Mouse (Mus musculus) lung, postnatal 0 days (tissue): Measurements from ENCODE around the gene Wnt9b. TPM values are rescaled to one million over a fixed set of nuclear protein-coding genes. Genes with fewer than 3 reads are reported as not detected.

Experiments
- ATAC-seq: fragments of 200-750 bp; cut with Nextera tagmentation; 2 replicates; pipeline ENCODE4 v1.8.0; 2017; ENCODE audit warnings: moderate library complexity
- DNase-seq: peaks from one replicate; pipeline ENCODE4 v3.0.0-alpha.2; 2016; ENCODE audit warnings: low spot score
- H3K27ac ChIP-seq: fragments of 300-500 bp; sonication (generic); 2 replicates; pipeline ENCODE4 v1.5.1; 2014; ENCODE audit warnings: antibody characterized with exemption, mild to moderate bottlenecking, low read length, mixed read lengths
- H3K27me3 ChIP-seq: fragments of 300-500 bp; sonication (generic); replicated peaks from 2 replicates; pipeline ENCODE4 v1.6.1; 2014; ENCODE audit warnings: low read length, mixed read lengths; ENCODE audit not compliant: insufficient read depth
- H3K36me3 ChIP-seq: fragments of 300-500 bp; sonication (generic); 2 replicates; pipeline ENCODE4 v1.6.1; 2014; ENCODE audit warnings: low read length, mixed read lengths; ENCODE audit not compliant: insufficient read depth
- H3K4me1 ChIP-seq: fragments of 300-500 bp; sonication (generic); 2 replicates; pipeline ENCODE4 v1.6.1; 2014; ENCODE audit warnings: antibody characterized with exemption, low read depth, low read length, mixed read lengths; ENCODE audit not compliant: insufficient read depth
- H3K4me2 ChIP-seq: fragments of 300-500 bp; sonication (generic); replicated peaks from 2 replicates; pipeline ENCODE4 v1.6.1; 2014; ENCODE audit warnings: low read depth, mild to moderate bottlenecking, low read length, moderate library complexity, mixed read lengths
- H3K4me3 ChIP-seq: fragments of 300-500 bp; sonication (generic); 2 replicates; pipeline ENCODE4 v1.5.1; 2014; ENCODE audit warnings: low read depth, low read length
- H3K9ac ChIP-seq: fragments of 300-500 bp; sonication (generic); replicated peaks from 2 replicates; pipeline ENCODE4 v1.6.1; 2014; ENCODE audit warnings: low read depth, mild to moderate bottlenecking
- H3K9me3 ChIP-seq: fragments of 300-500 bp; sonication (generic); 2 replicates; pipeline ENCODE4 v1.6.1; 2016; ENCODE audit warnings: low read length, mixed read lengths
- CTCF ChIP-seq: IDR thresholded peaks from 2 replicates; pipeline ENCODE4 v1.5.1; 2016; ENCODE audit warnings: antibody characterized with exemption, mild to moderate bottlenecking
- EP300 ChIP-seq: IDR thresholded peaks from 2 replicates; pipeline ENCODE4 v1.6.1; 2016; ENCODE audit warnings: antibody characterized with exemption, mild to moderate bottlenecking, control low read depth
- WGBS: fragments of 180-500 bp; shearing (Covaris S2); extraction: QIAGEN DNeasy Blood & Tissue Kit; methylation state at CpG from one replicate; pipeline ENCODE4 v1.1.7; 2014; 5-methylcytosine and 5-hydroxymethylcytosine counted together
- polyA plus RNA-seq: library from polyadenylated mRNA; unstranded; fragments of >200 nt; fragmentation: Nextera tagmentation; extraction: Ambion mirVana; gene quantifications from 2 replicates; pipeline ENCODE4 v1.2.1, GENCODE M21; 2015

Wnt9b gene
- polyA plus RNA-seq, 1 experiment from 2014 or later, result 0.08 TPM

GRCm38 (mm10) chr11:103733961-103734360 lies 15.7 kb downstream of the Wnt9b start:
- ATAC-seq (no peak), DNase-seq (no peak)
- H3K4me2 ChIP-seq, result no peak overlapping the region
- WGBS, result 76% methylated on average over 2 of the region's 2 CpGs
- no peak overlapping the region for H3K9ac ChIP-seq
- no peak overlapping the region for H3K27ac ChIP-seq
- H3K4me1 ChIP-seq, result no peaks in the 10 kb centered on the region
- no peaks in the 10 kb centered on the region for H3K9me3 ChIP-seq
- no peaks in the 10 kb centered on the region for H3K36me3 ChIP-seq
- TF ChIP-seq EP300 (no peak), CTCF (no peak)
- no peaks in the 10 kb centered on the region for H3K27me3 ChIP-seq
- no peak overlapping the region for H3K4me3 ChIP-seq

GRCm38 (mm10) chr11:103733069-103733468 lies 16.6 kb downstream of the Wnt9b start:
- H3K9me3 ChIP-seq, result no peaks in the 10 kb centered on the region
- DNase-seq (no peak), ATAC-seq (no peak)
- H3K4me1 ChIP-seq, result no peaks in the 10 kb centered on the region
- no peak overlapping the region for H3K27ac ChIP-seq
- no peak overlapping the region for H3K4me3 ChIP-seq
- TF ChIP-seq EP300, result no peak
- no peaks in the 10 kb centered on the region for H3K27me3 ChIP-seq
- WGBS, result 60% methylated on average over 4 of the region's 4 CpGs
- H3K4me2 ChIP-seq, result no peak overlapping the region
- no peaks in the 10 kb centered on the region for H3K36me3 ChIP-seq
- no peak overlapping the region for H3K9ac ChIP-seq

DNA sequence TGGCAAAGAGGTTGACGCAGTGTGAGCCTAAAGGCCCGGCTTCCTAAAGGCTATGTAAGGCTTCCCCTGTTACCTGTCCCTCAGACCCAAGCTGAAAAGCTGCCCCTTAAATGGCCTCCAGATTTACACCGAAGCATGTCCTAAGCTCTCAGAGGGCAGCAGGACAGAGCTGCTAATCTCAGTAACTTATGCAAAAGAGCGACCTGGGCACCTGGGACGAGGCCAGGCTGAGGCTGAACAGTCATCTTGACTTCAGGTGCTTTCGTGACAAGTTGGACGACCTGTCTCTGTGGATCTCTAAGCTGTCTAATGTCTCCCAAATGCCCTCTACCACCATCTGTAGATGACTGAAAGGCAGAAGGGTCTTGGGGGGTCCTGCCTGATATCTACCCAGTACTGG lies 17.3 kb downstream of the Wnt9b start:
- H3K36me3 ChIP-seq, result no peaks in the 10 kb centered on the region
- WGBS, result 83% methylated on average over 7 of the region's 7 CpGs
- H3K4me2 ChIP-seq, result no peak overlapping the region
- H3K4me1 ChIP-seq, result no peaks in the 10 kb centered on the region
- H3K9ac ChIP-seq, result no peak overlapping the region
- TF ChIP-seq EP300 (no peak), CTCF (no peak)
- H3K9me3 ChIP-seq, result no peaks in the 10 kb centered on the region
- no peak overlapping the region for H3K27ac ChIP-seq
- no peak overlapping the region for H3K4me3 ChIP-seq
- H3K27me3 ChIP-seq, result no peaks in the 10 kb centered on the region
- DNase-seq (no peak), ATAC-seq (no peak)

DNA sequence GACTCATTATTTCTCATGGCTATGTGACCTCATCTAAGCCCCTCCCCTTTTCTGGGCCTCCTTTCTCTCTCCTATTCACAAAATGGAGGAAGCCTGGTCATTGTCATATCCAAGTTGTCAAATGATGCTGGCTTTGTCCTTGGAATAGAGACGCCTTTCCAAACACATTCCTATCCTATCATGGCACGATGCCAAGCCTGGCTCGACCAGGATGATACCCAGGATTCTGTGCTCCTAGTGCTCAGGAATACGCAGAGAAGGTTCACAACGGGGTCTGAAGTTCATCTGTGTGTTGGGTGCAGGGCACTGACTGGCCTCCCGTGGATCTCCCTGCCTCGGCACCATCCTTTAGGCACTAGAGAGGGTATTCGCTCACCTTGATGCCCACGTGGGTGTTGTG lies 18.0 kb downstream of the Wnt9b start:
- Histone ChIP-seq H3K4me1 (no peaks in the 10 kb centered on the region), H3K9me3 (no peaks in the 10 kb centered on the region), H3K36me3 (no peaks in the 10 kb centered on the region), H3K4me3 (no peak overlapping the region), H3K4me2 (no peak overlapping the region), H3K27ac (no peak overlapping the region), H3K27me3 (no peaks in the 10 kb centered on the region), H3K9ac (no peak overlapping the region)
- no peak for TF ChIP-seq CTCF
- no peak for TF ChIP-seq EP300
- ATAC-seq (no peak), DNase-seq (no peak)
- 69% methylated on average over 9 of the region's 9 CpGs for WGBS

DNA sequence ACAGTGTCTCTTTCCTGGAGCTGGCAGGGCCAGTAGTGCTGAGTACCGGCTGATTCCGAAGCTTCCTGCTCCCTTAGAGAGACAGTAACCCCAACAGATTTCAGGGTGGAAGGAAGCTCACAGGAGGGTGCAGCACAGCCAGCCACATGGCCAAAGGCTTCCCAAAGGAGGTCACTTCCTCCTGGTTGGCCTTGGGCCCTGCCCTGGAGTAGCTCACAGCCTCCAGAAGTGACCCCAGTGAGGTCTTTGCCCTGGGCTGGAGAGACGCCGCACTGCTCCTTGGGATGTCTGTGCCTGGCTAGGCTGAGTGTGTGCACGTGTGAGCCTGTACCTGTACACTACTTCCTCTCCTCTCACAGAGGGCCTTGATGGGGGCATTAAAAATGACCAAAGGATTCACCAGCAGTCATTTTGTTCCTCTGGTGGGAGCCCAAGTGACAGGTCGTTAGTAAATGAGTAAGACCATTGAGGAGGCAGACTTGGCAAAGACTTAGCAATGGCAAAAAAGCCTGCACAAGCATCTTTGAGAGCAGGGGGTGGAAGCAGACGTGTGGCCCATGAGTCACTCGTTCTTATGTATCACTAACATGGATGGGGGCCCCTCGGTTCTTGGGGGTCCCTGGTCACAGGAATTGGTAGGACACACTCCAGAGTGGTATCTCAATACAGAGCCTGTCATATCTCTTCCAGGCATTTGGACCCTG lies 20.2 kb downstream of the Wnt9b start:
- no peak for TF ChIP-seq EP300
- no peak for TF ChIP-seq CTCF
- Histone ChIP-seq H3K4me2 (no peak overlapping the region), H3K4me1 (no peaks in the 10 kb centered on the region), H3K27me3 (no peaks in the 10 kb centered on the region), H3K36me3 (no peaks in the 10 kb centered on the region), H3K9me3 (no peaks in the 10 kb centered on the region), H3K9ac (no peak overlapping the region), H3K27ac (no peak overlapping the region), H3K4me3 (no peak overlapping the region)
- 55% methylated on average over 9 of the region's 9 CpGs for WGBS
- DNase-seq (no peak), ATAC-seq (no peak)

- H3K9ac ChIP-seq, result no peak overlapping the region
- no peak overlapping the region for H3K27ac ChIP-seq
- H3K9me3 ChIP-seq, result no peaks in the 10 kb centered on the region
- no peak for TF ChIP-seq CTCF
- no peak for TF ChIP-seq EP300
- no peak for DNase-seq
- H3K27me3 ChIP-seq, result no peaks in the 10 kb centered on the region
- H3K36me3 ChIP-seq, result no peaks in the 10 kb centered on the region
- no peak overlapping the region for H3K4me2 ChIP-seq
- H3K4me3 ChIP-seq, result no peak overlapping the region
- H3K4me1 ChIP-seq, result no peaks in the 10 kb centered on the region; the same call in 1 of the 2 replicates
- ATAC-seq, result no peak
- WGBS, result 50% methylated on average over 11 of the region's 11 CpGs
Observed at GRCm38 (mm10) chr11:103724331-103724771, 25.3 kb downstream of the Wnt9b start.
